Mouse (Mus musculus) kidney, postnatal 25 days (tissue): Measurements from ENCODE around the gene Gm28043.
A peak's percentile ranks its signal among the peaks of the same experiment; 100 is the strongest.

Experiments
- DNase-seq, 2 experiments: peaks; one replicate each; pipeline ENCODE4 v3.0.0; 2021; ENCODE audit warnings: mixed read lengths in 2 of 2

Gene Gm28043

GRCm38 (mm10) chr17:29681669-29682068 lies 67.0 kb downstream of the Gm28043 start:
- DNase-seq: no peak

- DNase-seq: no peak
These were observed 67.6 kb downstream of the Gm28043 start for GRCm38 (mm10) chr17:29682261-29682660.

- DNase-seq: no peak
These were observed 68.5 kb downstream of the Gm28043 start for GRCm38 (mm10) chr17:29683127-29683526.

GRCm38 (mm10) chr17:29684275-29684674 lies 69.6 kb downstream of the Gm28043 start:
- no peak for DNase-seq

- DNase-seq: no peak
These were observed 72.1 kb downstream of the Gm28043 start for GRCm38 (mm10) chr17:29686771-29687170.

- no peak for DNase-seq
These were observed 72.7 kb downstream of the Gm28043 start for GRCm38 (mm10) chr17:29687373-29687772.

- DNase-seq: no peak
These were observed 73.9 kb downstream of the Gm28043 start for GRCm38 (mm10) chr17:29688610-29689009.

GRCm38 (mm10) chr17:29690257-29690656 lies 75.6 kb downstream of the Gm28043 start:
- DNase-seq: no peak

- DNase-seq: no peak
These were observed 78.2 kb downstream of the Gm28043 start for GRCm38 (mm10) chr17:29692827-29693226.

GRCm38 (mm10) chr17:29693571-29693970 lies 78.9 kb downstream of the Gm28043 start:
- no peak for DNase-seq

GRCm38 (mm10) chr17:29694516-29694915 lies 79.8 kb downstream of the Gm28043 start:
- DNase-seq: no peak

- no peak for DNase-seq
These were observed 82.3 kb downstream of the Gm28043 start for GRCm38 (mm10) chr17:29696940-29697339.

- no peak for DNase-seq
These were observed 83.7 kb downstream of the Gm28043 start for GRCm38 (mm10) chr17:29698421-29698820.

- no peak for DNase-seq
These were observed 85.9 kb downstream of the Gm28043 start for GRCm38 (mm10) chr17:29700573-29700972.

GRCm38 (mm10) chr17:29702938-29703710 lies 88.4 kb downstream of the Gm28043 start:
- DNase-seq: no peak

- peak; percentile 54 to 66 for DNase-seq
These were observed 90.1 kb downstream of the Gm28043 start for GRCm38 (mm10) chr17:29704781-29705180.

- peak in 1 of 2 experiments; percentile 49 for DNase-seq
These were observed 91.2 kb downstream of the Gm28043 start for GRCm38 (mm10) chr17:29705881-29706280.

- peak; percentile 45 to 62 for DNase-seq
These were observed 92.4 kb downstream of the Gm28043 start for GRCm38 (mm10) chr17:29706981-29707545.

- no peak for DNase-seq
These were observed 94.1 kb downstream of the Gm28043 start for GRCm38 (mm10) chr17:29708783-29709182.

GRCm38 (mm10) chr17:29710562-29711044 lies 95.9 kb downstream of the Gm28043 start:
- DNase-seq: no peak

GRCm38 (mm10) chr17:29711076-29711744 lies 96.5 kb downstream of the Gm28043 start:
- peak; percentile 90 to 91 for DNase-seq

GRCm38 (mm10) chr17:29711745-29712431 lies 97.2 kb downstream of the Gm28043 start:
- DNase-seq: no peak

- no peak for DNase-seq
These were observed 97.9 kb downstream of the Gm28043 start for GRCm38 (mm10) chr17:29712565-29712964.
